Mouse (Mus musculus): ENCODE data around the gene Alkbh3.

Alkbh3 gene

GRCm38 (mm10) chr2:94002331-94002730 lies 8.3 kb downstream of the Alkbh3 start:
- Histone ChIP-seq H3K36me3 (ENCODE audit: insufficient read depth, low read length) (peaks cover 91% of the 10 kb centered on the region), H3K27me3 (ENCODE audit: insufficient read depth, low read length) (no peaks in the 10 kb centered on the region), H3K9me3 (ENCODE audit: low read length) (no peaks in the 10 kb centered on the region), H3K4me1 (replicated peaks; ENCODE audit: low read depth, low read length) (peaks cover 16% of the 10 kb centered on the region), H3K4me3 (replicated peaks; ENCODE audit: low read length) (no peak overlapping the region)
- TF ChIP-seq POU5F1 (IDR thresholded peaks at IDR 0.05; ENCODE audit: borderline replicate concordance, low read length) (no peak), CTCF (conservative IDR thresholded peaks at IDR 0.05; ENCODE audit: low read length) (peak; percentile 99)

GRCm38 (mm10) chr2:94001918-94002317 lies 8.7 kb downstream of the Alkbh3 start:
- H3K27me3 ChIP-seq (ENCODE audit: insufficient read depth, low read length): no peaks in the 10 kb centered on the region
- H3K4me3 ChIP-seq (replicated peaks; ENCODE audit: low read length): peak overlapping the region; percentile 43
- TF ChIP-seq POU5F1 (IDR thresholded peaks at IDR 0.05; ENCODE audit: borderline replicate concordance, low read length) (no peak), CTCF (conservative IDR thresholded peaks at IDR 0.05; ENCODE audit: low read length) (no peak), NANOG (IDR thresholded peaks at IDR 0.05; ENCODE audit: borderline replicate concordance, low read length) (no peak)
- peaks cover 16% of the 10 kb centered on the region for H3K4me1 ChIP-seq (replicated peaks; ENCODE audit: low read depth, low read length)
- H3K36me3 ChIP-seq (ENCODE audit: insufficient read depth, low read length): peaks cover 91% of the 10 kb centered on the region
- H3K9me3 ChIP-seq (ENCODE audit: low read length): no peaks in the 10 kb centered on the region

GRCm38 (mm10) chr2:94001411-94001810 lies 9.2 kb downstream of the Alkbh3 start:
- H3K4me3 ChIP-seq (replicated peaks; ENCODE audit: low read length): peak overlapping the region; percentile 43
- H3K36me3 ChIP-seq (ENCODE audit: insufficient read depth, low read length): peaks cover 90% of the 10 kb centered on the region
- TF ChIP-seq POU5F1 (IDR thresholded peaks at IDR 0.05; ENCODE audit: borderline replicate concordance, low read length) (no peak), NANOG (IDR thresholded peaks at IDR 0.05; ENCODE audit: borderline replicate concordance, low read length) (no peak), CTCF (conservative IDR thresholded peaks at IDR 0.05; ENCODE audit: low read length) (no peak)
- H3K9me3 ChIP-seq (ENCODE audit: low read length): no peaks in the 10 kb centered on the region
- H3K4me1 ChIP-seq (replicated peaks; ENCODE audit: low read depth, low read length): peaks cover 16% of the 10 kb centered on the region
- H3K27me3 ChIP-seq (ENCODE audit: insufficient read depth, low read length): no peaks in the 10 kb centered on the region

GRCm38 (mm10) chr2:93996254-93996653 lies 14.4 kb downstream of the Alkbh3 start, which contains the start of gene Gm27027:
Gene Gm27027, minus strand, starts transcription at chr2:93996354.
- no peaks in the 10 kb centered on the region for H3K27me3 ChIP-seq (ENCODE audit: insufficient read depth, low read length)
- H3K9me3 ChIP-seq (ENCODE audit: low read length): no peaks in the 10 kb centered on the region
- peaks cover 17% of the 10 kb centered on the region for H3K4me1 ChIP-seq (replicated peaks; ENCODE audit: low read depth, low read length)
- peaks cover 95% of the 10 kb centered on the region for H3K36me3 ChIP-seq (ENCODE audit: insufficient read depth, low read length)
- H3K4me3 ChIP-seq (replicated peaks; ENCODE audit: low read length): no peak within 1 kb of the TSS
- TF ChIP-seq CTCF (conservative IDR thresholded peaks at IDR 0.05; ENCODE audit: low read length) (no peak), POU5F1 (IDR thresholded peaks at IDR 0.05; ENCODE audit: borderline replicate concordance, low read length) (no peak), NANOG (IDR thresholded peaks at IDR 0.05; ENCODE audit: borderline replicate concordance, low read length) (no peak)

- TF ChIP-seq NANOG (IDR thresholded peaks at IDR 0.05; ENCODE audit: borderline replicate concordance, low read length): no peak
- no peak for TF ChIP-seq POU5F1 (IDR thresholded peaks at IDR 0.05; ENCODE audit: borderline replicate concordance, low read length)
- no peak for TF ChIP-seq CTCF (conservative IDR thresholded peaks at IDR 0.05; ENCODE audit: low read length)
- Histone ChIP-seq H3K9me3 (ENCODE audit: low read length) (no peaks in the 10 kb centered on the region), H3K27me3 (ENCODE audit: insufficient read depth, low read length) (no peaks in the 10 kb centered on the region), H3K4me3 (replicated peaks; ENCODE audit: low read length) (no peak overlapping the region), H3K36me3 (ENCODE audit: insufficient read depth, low read length) (peaks cover 99% of the 10 kb centered on the region), H3K4me1 (replicated peaks; ENCODE audit: low read depth, low read length) (peaks cover 11% of the 10 kb centered on the region; the same call in 1 of the 2 replicates)
These were observed 17.8 kb downstream of the Alkbh3 start for GRCm38 (mm10) chr2:93992810-93993209.

GRCm38 (mm10) chr2:93992259-93992658 lies 18.3 kb downstream of the Alkbh3 start:
- Histone ChIP-seq H3K9me3 (ENCODE audit: low read length) (no peaks in the 10 kb centered on the region), H3K4me1 (replicated peaks; ENCODE audit: low read depth, low read length) (peaks cover 11% of the 10 kb centered on the region; the same call in 1 of the 2 replicates), H3K36me3 (ENCODE audit: insufficient read depth, low read length) (peaks cover 99% of the 10 kb centered on the region), H3K27me3 (ENCODE audit: insufficient read depth, low read length) (no peaks in the 10 kb centered on the region), H3K4me3 (replicated peaks; ENCODE audit: low read length) (no peak overlapping the region)
- TF ChIP-seq POU5F1 (IDR thresholded peaks at IDR 0.05; ENCODE audit: borderline replicate concordance, low read length): no peak
- TF ChIP-seq NANOG (IDR thresholded peaks at IDR 0.05; ENCODE audit: borderline replicate concordance, low read length): no peak
- no peak for TF ChIP-seq CTCF (conservative IDR thresholded peaks at IDR 0.05; ENCODE audit: low read length)

- Histone ChIP-seq H3K9me3 (ENCODE audit: low read length) (no peaks in the 10 kb centered on the region), H3K4me3 (replicated peaks; ENCODE audit: low read length) (no peak overlapping the region), H3K4me1 (replicated peaks; ENCODE audit: low read depth, low read length) (peaks cover 11% of the 10 kb centered on the region; the same call in 1 of the 2 replicates), H3K27me3 (ENCODE audit: insufficient read depth, low read length) (no peaks in the 10 kb centered on the region), H3K36me3 (ENCODE audit: insufficient read depth, low read length) (peaks cover 99% of the 10 kb centered on the region)
- no peak for TF ChIP-seq NANOG (IDR thresholded peaks at IDR 0.05; ENCODE audit: borderline replicate concordance, low read length)
- no peak for TF ChIP-seq CTCF (conservative IDR thresholded peaks at IDR 0.05; ENCODE audit: low read length)
- TF ChIP-seq POU5F1 (IDR thresholded peaks at IDR 0.05; ENCODE audit: borderline replicate concordance, low read length): no peak
These were observed 19.3 kb downstream of the Alkbh3 start for GRCm38 (mm10) chr2:93991336-93991735.

- Histone ChIP-seq H3K27me3 (ENCODE audit: insufficient read depth, low read length) (no peaks in the 10 kb centered on the region), H3K9me3 (ENCODE audit: low read length) (no peaks in the 10 kb centered on the region), H3K4me3 (replicated peaks; ENCODE audit: low read length) (no peak overlapping the region), H3K4me1 (replicated peaks; ENCODE audit: low read depth, low read length) (peaks cover 11% of the 10 kb centered on the region; the same call in 1 of the 2 replicates), H3K36me3 (ENCODE audit: insufficient read depth, low read length) (peaks cover 98% of the 10 kb centered on the region)
- TF ChIP-seq NANOG (IDR thresholded peaks at IDR 0.05; ENCODE audit: borderline replicate concordance, low read length) (no peak), CTCF (conservative IDR thresholded peaks at IDR 0.05; ENCODE audit: low read length) (no peak), POU5F1 (IDR thresholded peaks at IDR 0.05; ENCODE audit: borderline replicate concordance, low read length) (no peak)
These were observed 22.2 kb downstream of the Alkbh3 start for GRCm38 (mm10) chr2:93988440-93988839.

All from E14TG2a.4 (cell line).